Mouse (Mus musculus) urinary bladder, postnatal 36 days (tissue): ENCODE data around the gene Olfr1497.
"Not testable (repeated sequence)": the region's sequence is repeated elsewhere in the genome, so short reads cannot be mapped to it uniquely, and the experiment has no call there.

Source experiments
- DNase-seq, 2 experiments: peaks; one replicate each; pipeline ENCODE4 v3.0.0; 2022; ENCODE audit warnings: low spot score in 2 of 2, mixed read lengths in 1 of 2

Olfr1497 gene

GRCm38 (mm10) chr19:13798102-13798501, at the start of gene Olfr1497:
Gene Olfr1497 (minus strand): TSS chr19:13798202.
- no peak for DNase-seq

GRCm38 (mm10) chr19:13830388-13830787, 32.4 kb upstream of the Olfr1497 start, which contains the start of gene Olfr1500:
Gene Olfr1500 (minus strand): TSS chr19:13830488.
- DNase-seq = no peak

- DNase-seq = no peak
Measured at GRCm38 (mm10) chr19:13828447-13828846, 30.4 kb upstream of the Olfr1497 start.

GRCm38 (mm10) chr19:13820847-13821246, 22.8 kb upstream of the Olfr1497 start:
- DNase-seq = no peak

- no peak for DNase-seq
Measured at GRCm38 (mm10) chr19:13819347-13819746, 21.3 kb upstream of the Olfr1497 start, which contains the start of gene Olfr1499. Gene Olfr1499 (minus strand): TSS chr19:13819447.

GRCm38 (mm10) chr19:13818827-13819226, 20.8 kb upstream of the Olfr1497 start:
- DNase-seq = no peak

GRCm38 (mm10) chr19:13812823-13813222, 14.8 kb upstream of the Olfr1497 start:
- no peak for DNase-seq

- not testable (repeated sequence) for DNase-seq
Measured at GRCm38 (mm10) chr19:13805486-13805885, 7.5 kb upstream of the Olfr1497 start.

- DNase-seq = no peak
Measured at GRCm38 (mm10) chr19:13777578-13777977, 20.4 kb downstream of the Olfr1497 start, which contains the start of gene Olfr1496. Gene Olfr1496 (plus strand): TSS chr19:13777878.

- DNase-seq = no peak
Measured at GRCm38 (mm10) chr19:13768565-13769276, 29.3 kb downstream of the Olfr1497 start.

GRCm38 (mm10) chr19:13764306-13764705, 33.7 kb downstream of the Olfr1497 start, which contains the start of gene Olfr1495:
Gene Olfr1495 (plus strand): TSS chr19:13764606.
- no peak for DNase-seq

GRCm38 (mm10) chr19:13749366-13749765, 48.6 kb downstream of the Olfr1497 start:
- no peak for DNase-seq
